Mouse (Mus musculus) cerebellum, adult 9-10 months (tissue): ENCODE results near the gene Asf1b.

Experiments used
- DNase-seq: peaks from one replicate; pipeline ENCODE4 v3.0.0; 2022

The Asf1b gene

DNA sequence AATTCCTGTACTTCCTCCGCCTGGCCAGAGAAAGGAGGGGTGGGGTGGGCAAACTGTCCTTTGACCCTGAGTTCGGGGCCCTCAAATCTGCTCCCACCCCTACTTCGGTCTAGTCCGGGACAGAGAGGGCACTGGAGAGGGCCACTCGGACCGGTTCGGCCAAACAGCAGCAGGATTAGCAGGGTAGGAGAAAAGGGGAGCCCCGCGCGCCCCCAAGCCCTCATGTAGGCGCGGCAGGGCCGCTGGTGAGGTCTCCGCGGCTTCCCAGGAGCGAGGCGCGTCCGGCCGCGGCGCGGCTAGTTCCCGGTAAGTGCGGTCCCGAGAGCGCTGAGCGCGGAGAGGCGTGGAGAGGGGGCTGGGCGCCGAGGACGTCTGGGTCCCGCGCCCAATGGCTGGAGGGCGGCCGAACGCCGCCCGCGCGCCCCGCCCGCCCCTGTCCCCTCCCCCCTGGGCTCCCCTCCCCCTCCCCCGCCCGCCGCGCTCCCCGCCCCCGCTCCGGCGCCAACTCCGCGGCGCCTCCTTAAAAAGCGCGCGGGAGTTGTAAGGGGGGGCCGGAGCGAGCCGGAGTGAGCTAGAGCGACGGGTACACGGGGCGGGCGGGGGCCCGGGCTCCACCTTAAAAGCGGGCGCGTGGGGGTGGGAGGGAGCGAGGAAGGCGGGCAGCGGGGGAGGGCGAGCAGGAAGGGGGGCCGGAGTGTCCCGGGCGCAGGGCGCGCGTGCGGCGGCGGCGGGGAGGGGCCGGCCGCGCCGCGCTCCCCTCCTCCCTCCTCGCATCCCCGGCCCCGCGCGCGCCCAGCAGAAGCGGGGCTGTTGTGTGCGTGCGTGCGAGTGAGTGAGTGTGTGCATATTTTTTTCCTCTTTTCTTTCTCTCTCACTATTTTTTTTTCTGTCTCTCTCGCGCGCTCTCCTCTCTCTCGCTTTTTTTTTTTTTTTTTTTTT is 41.5 kb downstream of the Asf1b start:
- peak; percentile 77 for DNase-seq

DNA sequence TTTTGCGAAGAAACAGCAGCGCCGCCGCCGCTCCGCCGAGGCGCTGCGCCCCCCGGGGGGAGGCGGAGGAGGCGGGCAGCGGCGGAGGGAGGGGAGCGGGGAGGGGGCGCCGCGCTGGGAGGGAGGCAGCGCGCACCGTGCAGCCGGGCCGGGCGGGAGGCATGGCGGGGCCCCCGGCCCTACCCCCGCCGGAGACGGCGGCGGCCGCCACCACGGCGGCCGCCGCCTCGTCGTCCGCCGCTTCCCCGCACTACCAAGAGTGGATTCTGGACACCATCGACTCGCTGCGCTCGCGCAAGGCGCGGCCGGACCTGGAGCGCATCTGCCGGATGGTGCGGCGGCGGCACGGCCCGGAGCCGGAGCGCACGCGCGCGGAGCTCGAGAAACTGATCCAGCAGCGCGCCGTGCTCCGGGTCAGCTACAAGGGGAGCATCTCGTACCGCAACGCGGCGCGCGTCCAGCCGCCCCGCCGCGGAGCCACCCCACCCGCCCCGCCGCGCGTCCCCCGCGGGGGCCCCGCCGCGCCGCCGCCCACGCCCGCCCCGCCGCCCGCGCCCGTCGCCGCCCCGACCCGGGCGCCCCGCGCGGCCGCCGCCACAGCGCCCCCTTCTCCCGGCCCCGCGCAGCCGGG is 42.3 kb downstream of the Asf1b start, which contains the start of gene Samd1:
Samd1 (plus strand) TSS at position 162 of the 631 bp plus-strand sequence.
- peak; percentile 57 for DNase-seq

DNA sequence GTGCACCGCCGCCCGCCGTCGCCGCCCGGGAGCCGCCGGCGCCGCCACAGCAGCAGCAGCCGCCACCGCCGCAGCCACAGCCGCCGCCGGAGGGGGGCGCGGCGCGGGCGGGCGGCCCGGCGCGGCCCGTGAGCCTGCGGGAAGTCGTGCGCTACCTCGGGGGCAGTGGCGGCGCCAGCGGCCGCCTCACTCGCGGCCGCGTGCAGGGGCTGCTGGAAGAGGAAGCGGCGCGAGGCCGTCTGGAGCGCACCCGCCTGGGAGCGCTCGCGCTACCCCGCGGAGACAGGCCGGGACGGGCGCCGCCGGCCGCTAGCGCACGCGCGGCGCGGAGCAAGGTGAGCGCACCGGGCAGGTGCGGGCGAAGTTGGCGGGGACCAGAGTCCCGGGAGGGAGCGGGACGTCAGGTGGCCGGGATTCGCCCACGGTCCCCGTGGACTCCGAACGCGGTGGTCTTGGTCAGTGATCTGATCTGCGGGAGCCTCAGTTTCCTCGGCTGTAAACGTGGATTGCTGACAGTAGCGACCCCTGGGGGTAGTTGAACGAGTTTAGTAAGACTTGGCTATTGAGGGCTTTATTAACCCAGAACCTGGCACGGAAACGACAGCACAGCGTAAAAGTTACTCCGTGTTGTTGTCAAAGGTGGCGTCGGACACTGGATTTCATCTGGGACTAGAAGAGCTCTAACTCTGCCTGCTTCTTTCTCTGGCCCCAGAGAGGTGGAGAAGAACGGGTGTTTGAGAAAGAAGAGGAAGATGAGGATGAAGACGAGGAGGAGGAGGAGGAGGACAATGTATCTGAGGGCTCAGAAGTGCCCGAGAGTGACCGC is 43.1 kb downstream of the Asf1b start:
- no peak for DNase-seq

DNA sequence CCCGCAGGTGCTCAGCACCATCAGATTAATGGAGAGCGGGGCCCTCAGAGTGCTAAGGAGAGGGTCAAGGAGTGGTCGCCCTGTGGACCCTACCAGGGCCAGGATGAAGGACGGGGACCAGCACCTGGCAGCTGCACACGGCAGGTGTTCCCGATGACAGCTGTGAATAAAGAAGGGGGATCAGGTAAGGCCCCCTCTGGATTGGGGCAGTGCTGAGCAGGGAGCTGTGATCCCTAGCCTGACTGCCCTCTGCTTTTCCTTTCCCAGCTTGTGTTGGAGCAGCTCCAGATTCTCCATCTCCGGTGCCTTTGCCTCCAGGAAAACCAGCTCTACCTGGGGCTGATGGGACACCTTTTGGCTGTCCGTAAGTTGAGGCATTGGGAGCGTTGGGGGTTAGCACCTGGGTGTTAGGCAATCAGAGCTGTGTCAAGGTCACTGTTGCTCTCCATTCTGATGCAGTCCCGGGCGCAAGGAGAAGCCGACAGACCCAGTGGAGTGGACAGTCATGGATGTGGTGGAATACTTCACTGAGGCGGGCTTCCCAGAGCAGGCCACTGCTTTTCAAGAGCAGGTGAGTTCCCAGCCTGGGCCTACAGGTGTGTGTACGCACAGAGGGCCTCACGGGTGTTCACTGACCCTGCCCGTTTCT is 43.9 kb downstream of the Asf1b start:
- peak; percentile 62 for DNase-seq

DNA sequence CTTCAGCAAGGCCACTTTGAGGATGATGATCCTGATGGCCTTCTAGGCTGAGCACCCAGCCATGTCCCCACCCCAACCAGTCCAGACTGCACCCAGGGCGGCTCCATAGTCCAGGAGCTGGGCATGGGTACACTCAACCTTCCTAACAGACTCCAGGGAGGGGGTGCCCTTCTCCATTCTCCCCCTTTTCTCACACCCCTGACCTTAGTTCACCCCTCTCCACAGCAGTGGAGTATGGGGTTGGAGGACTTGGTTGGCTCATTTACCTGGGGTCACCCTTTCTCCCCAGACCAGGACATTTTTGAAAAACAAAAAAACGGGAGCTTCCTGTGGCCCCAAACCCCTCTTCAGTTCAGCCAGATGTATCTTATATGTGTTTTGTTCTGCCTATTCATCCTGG is 44.5 kb downstream of the Asf1b start:
- peak; percentile 41 for DNase-seq

DNA sequence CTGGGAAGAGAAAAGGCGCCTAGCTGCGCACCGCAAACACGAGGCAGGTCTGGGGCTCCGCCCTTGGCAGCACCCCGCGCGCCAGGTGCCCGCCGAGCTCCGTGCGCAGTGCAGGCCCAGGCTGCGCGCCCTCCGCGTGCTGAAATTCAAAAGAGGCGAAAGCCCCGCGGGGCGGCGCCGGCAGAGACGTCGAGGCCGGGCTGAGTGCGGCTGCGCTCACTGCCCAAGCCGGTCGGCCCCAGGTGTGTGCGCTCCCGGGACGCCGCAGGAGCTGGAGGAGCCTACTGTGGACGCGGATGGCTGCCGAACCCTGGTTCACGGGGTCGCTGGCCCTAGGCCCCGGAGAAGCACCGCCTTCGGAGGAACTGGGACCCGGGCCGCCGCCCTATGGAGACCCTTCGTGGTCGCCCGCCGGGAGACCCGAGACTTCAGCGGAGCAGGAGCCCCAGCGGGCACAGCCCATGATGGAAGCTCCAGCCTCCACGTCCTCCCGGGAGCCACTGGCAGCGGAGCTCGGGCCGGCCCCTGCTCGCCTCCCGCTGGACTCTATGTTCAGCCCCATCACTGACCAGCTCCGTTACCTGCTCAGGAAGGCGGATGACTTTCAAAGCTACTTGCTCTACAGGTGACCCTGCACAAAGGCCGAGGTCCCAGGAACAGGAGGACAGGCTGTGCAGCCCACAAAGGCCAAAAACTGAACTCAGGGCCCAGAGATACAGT is 46.1 kb downstream of the Asf1b start, which contains the start of gene 1700067K01Rik:
1700067K01Rik (plus strand) TSS at position 222 of the 720 bp plus-strand sequence.
- DNase-seq: peak; percentile 39

DNA sequence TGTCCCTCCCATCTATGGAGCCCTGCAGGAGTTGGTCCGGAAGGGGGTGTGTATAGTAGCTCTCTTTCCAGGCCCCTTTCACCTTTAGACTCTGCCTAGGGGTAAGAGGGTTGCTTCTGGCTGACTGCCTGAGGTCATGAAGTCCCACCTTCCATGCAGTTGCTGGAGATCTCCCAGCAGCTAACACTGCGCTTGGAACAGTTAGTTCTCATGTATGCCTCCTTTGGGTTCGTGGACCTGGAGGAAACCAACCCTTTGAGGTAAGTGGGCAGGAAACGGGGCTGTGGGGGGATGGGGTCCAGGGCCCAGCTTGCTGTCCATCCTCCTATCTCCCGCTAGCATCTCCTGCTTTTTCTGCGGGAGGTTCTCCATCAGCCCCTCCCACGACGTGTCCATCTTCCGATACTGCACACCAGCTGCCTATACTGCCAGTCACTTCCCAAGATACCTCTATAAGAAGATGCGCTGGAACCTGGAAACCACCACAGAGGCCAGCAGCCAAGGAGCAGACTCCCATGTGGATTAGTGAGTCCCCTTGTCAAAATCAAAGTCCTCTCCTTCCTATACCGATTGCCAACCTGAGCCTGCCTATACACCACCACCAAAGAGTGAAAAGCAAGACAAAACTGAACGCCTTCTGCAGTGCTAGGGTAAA is 47.8 kb downstream of the Asf1b start:
- peak; percentile 48 for DNase-seq

DNA sequence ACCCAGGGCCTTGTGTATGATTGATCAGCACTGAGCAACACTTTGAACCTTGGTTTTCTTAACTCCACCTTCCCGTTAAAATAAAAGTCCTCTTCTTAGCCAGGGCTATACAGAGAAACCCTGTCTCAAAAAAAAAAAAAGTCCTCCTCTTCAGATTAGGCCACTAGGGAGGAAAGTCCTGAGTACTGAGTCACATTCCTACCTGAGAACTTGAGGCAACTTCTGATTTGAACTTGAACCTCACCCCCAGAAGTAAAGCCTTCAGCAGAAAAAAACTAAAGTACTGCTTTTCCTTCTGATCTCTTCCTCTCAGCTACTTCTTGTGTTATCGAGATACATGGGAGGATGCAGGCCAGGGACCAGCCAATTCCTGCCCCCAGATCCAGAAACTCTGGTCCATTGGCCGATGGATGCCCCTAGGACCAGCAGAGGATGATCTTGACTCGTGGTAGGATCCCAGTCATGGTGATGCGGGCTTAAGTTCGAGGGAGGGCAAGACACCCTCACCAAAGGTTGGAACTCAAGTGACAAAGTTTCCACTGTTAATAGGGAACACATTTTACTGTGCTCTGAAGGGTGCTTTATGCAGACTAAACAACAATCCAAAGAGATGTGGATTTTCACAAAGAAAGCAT is 48.4 kb downstream of the Asf1b start:
- DNase-seq: no peak

DNA sequence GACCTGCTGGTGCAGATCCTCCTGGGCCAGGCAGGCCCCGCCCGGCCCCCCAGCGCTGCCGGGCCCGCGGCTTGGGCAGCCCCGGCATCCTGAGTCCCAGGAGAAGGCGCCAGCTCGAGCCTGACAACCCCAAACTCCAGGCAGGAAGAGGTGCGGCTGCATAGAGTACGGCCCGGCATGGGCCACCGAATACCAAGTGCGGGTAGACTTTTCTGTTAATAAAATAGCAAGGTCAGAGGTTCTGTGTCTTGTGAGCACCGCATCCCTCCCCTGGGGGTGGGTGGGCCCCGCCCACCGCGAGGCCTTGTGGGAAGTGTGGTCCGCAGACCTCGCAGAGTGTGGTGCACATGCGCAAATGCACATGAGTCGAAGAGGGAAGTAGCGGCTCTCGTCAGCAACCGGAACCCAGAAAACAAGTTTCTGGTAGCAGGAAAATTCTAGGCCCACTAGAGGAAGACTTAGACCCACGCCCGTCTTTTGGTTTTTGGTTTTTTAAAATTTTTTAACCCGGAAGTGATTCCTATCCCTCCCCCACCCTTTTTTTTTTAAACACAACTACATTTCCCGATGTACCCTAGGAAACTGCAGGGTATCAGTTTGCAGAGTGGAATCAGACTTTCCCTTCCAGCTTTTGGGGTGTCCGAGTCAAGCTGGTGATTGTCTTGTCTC is 49.4 kb downstream of the Asf1b start:
- DNase-seq: peak; percentile 95

DNA sequence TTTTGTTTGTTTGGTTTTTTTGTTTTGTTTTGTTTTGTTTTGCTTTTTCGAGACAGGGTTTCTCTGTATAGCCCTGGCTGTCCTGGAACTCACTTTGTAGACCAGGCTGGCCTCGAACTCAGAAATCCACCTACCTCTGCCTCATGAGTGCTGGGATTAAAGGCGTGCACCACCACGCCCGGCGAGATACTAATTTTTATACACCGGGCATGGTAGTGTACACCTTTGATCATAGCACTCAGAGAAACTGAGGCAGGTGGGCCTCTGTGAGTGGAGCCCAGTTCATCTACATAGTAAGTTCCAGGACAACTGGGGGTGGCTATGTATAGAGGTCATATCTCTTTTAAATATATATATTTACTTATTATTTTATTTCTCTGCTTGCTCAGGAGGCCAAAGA is 50.2 kb downstream of the Asf1b start:
- peak; percentile 52 for DNase-seq

DNA sequence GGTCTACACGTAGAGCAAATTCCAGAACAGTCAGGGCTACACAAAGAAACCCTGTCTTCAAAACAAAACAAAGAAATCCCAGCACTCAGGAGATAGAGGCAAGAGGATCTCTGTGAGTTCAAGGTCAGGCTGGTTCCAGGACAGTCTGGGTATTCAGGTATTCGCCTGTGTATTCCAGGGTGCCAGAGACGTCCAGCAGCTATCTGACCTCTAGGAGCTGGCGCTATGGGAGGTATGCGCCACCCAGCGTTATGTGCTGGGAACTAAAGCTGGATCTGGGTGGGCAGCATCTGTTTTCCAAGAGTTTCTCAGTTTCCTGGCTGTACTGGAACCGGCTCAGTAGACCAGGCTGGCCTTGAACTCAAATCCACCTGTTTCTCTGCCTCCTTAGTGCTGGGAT is 53.1 kb downstream of the Asf1b start:
- no peak for DNase-seq

DNA sequence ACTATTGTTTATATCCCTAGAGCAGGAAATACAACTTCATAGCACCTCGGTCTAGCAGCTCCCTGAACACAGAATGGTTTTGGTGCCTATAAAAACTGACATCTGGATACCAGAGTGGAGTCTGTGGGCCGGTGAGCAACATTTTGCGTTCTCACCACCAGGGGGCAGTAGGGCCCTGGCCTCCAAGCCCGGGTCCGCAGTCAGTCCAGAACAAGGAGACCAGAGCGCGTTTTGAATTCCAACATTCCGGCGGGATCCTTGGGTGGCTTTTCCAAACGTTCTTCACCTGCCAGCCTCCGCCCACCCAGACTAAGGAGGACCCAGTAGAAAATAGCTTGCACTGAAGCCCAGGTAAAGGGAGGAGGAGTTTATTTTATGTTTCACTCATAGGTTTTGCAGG is 54.6 kb downstream of the Asf1b start:
- DNase-seq: peak; percentile 86

DNA sequence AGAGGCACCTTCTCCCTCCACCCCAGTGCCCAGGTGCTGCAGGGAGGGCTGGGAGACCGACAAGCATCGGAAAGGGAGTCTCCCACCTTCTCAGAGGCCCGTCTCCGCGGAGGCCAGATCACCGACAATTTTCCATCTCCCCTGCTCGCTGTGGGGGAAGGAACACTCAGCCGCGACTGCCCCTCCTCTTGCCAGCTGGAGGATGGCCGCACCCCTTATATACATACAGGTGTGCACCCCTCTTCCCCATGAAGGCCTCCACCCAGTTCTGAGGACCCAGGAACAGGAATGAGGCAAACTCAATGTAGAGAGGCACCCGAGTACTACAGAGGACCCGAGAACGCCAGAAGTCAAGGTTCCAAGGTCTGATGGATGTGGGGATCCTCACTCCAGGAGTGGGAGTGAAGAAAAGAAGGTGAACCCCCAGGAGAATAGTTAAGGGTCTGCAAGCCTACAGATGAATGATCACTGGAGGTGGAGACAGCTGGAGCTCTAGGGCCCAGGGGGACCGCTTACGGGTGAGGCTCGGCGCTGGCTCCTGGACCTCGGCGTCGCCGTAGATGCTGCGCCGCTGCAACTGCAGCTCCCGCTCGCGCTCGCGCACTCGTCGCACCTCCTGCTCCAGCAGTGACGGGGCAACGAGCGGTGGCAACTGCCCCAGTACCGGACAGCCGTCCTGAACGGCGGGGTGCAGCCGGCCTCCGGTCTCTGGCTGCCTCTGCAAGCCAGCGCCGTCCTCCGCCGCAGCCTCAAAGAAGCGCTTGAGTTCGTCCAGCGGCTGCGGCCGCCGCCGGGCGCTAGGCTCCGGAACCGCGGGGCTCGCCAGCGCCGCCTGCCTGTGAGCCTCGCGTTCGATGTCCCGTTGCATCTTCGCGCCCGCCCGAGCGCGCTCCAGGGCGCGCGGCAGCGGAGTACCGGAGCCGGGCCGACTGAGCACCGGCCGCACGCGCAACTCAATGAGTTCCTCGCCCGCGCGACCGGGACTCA is 55.6 kb downstream of the Asf1b start:
- peak; percentile 51 for DNase-seq

DNA sequence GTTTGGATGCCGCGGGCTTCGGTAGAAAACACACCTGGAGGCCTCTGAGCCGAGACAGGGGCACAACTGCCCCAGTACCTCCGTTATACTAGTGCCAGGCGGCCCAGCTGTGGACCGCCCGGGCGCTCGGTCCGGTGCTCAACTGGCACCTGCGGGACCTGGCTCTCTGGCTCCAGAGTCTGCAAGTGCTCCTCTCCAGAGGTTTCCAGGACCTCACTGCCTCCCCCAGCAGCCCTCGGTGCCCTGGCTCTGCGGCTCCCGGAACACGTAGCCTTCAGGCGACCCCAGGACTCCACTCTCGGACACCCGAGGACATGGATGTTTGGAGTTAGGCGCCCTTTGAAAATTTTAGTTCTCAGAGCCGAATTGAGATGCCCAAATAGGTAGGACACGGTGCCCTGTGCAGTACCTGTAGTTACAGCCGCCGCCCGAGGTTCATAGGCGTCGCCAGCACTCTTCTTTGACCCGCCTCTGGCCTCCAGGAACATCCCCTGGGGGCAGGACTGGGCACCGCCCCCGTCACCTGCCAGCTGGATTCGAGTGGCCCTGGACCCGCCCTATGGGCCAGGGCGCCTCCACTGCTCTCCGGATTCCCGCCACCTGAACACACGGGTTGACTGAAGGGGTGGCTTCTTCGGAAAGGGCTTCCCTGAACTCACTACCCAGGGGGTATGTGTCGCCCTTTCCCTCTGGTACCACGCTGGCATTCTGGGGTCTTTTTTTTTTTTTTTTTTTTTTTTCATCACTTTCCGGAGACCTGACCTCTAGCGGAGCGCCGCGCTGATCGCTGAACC is 56.6 kb downstream of the Asf1b start, which contains the start of gene 2210011C24Rik:
2210011C24Rik (minus strand) TSS at position 467 of the 794 bp plus-strand sequence.
- peak; percentile 11 for DNase-seq

DNA sequence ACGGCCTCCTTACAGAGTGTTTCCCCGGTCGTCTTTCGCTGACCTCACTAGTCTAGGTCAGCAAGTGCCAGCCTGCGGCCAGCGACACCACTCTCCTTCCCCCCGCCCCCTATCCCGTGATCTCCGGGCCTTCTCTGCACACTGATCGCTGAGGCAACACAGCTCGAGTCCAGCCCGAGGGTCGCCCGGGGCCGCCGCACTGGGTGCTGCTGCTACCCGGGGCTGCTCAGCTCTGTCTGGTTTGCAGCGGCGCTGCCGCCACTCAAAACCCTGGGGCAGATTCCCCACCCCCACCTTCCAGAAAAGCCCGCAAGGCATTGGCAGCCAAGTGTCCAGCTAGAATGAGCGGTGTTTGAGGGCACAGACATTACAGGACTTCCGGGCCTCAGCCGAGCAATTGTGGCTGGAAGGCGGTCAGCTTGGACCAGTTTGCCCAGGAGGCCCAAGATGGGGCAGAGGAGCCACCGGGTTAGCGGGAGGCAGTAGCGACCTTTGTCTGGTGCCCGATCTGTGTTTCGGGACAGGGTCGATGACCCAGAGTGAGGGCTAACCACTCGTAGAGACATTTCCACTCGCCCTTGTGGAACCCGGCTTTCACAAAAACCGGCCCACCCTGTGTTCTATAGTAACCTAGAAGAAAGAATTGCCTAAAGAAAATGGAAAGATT is 57.3 kb downstream of the Asf1b start:
- DNase-seq: no peak

DNA sequence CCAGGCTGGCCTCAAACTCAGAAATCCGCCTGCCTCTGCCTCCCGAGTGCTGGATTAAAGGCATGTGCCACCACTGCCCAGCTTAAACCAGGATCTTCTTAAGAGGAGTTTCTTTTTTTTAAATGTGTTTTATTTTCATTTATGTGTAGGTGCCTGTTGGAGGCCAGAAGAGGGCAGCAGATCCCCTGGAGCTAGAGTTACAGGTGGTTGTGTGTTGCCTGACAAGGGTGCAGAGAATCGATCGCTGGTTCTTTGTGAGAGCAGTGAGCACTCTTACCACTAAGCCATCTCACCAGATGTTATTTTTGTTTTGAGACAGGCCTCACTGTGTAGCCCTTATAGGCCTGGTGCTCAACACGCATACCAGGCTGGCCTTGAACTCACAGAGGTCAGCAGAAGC is 60.5 kb downstream of the Asf1b start:
- DNase-seq: no peak

DNA sequence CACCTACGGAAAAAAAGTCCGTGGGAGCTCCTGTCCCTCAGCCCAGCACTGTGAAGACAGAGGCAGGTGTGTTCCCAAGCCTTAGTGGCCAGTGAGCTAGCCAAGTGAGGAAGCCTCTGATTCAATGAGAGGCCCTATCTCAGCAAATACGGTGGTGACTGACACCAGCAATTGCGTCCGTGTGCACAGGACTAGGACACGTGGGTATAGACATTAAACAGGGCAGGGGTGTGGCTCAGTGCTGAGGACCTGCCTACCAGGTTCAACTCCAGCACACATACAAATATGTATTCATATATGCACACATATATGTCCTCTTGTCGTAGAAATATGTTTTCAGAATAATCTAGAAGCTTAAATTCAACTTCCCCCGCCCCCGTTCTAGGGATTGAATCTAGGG is 64.4 kb downstream of the Asf1b start:
- no peak for DNase-seq
